Mouse (Mus musculus): Measurements from ENCODE around the gene Dmrt1. TPM values are rescaled to one million over a fixed set of nuclear protein-coding genes. Genes with fewer than 3 reads are reported as not detected.

Gene Dmrt1
- polyA plus RNA-seq, 1 experiment = 15.1 TPM

- Histone ChIP-seq H3K4me3 (ENCODE audit: low read depth, low read length) (no peak overlapping the region), H3K27me3 (ENCODE audit: control insufficient read depth, insufficient read depth, low read length, poor library complexity, severe bottlenecking) (no peaks in the 10 kb centered on the region), H3K9me3 (replicated peaks; ENCODE audit: control insufficient read depth, insufficient read depth, low read length, poor library complexity, severe bottlenecking) (no peaks in the 10 kb centered on the region), H3K9ac (ENCODE audit: low read depth, poor library complexity, severe bottlenecking) (no peak overlapping the region), H3K36me3 (ENCODE audit: control insufficient read depth, insufficient read depth, low read length, poor library complexity, severe bottlenecking) (no peaks in the 10 kb centered on the region), H3K4me1 (ENCODE audit: control insufficient read depth, insufficient read depth, low read length) (peaks cover 5% of the 10 kb centered on the region), H3K27ac (ENCODE audit: insufficient read depth, low read length) (peak overlapping the region; percentile 51)
- TF ChIP-seq EP300 (IDR thresholded peaks at IDR 0.05; ENCODE audit: insufficient read depth, low read depth, low read length) = peak; percentile 95
- no peak for TF ChIP-seq CTCF (IDR thresholded peaks at IDR 0.05; ENCODE audit: low read depth, low read length)
- no peak for TF ChIP-seq POLR2A (IDR thresholded peaks at IDR 0.05; ENCODE audit: insufficient read depth, low read length)
Observed at GRCm38 (mm10) chr19:25480820-25481219, 24.6 kb upstream of the Dmrt1 start.

GRCm38 (mm10) chr19:25486561-25486960 lies 18.9 kb upstream of the Dmrt1 start:
- TF ChIP-seq POLR2A (IDR thresholded peaks at IDR 0.05; ENCODE audit: insufficient read depth, low read length) = no peak
- peak; percentile 100 for TF ChIP-seq EP300 (IDR thresholded peaks at IDR 0.05; ENCODE audit: insufficient read depth, low read depth, low read length)
- TF ChIP-seq CTCF (IDR thresholded peaks at IDR 0.05; ENCODE audit: low read depth, low read length) = no peak
- H3K4me1 ChIP-seq (ENCODE audit: control insufficient read depth, insufficient read depth, low read length) = peaks cover 2% of the 10 kb centered on the region
- H3K4me3 ChIP-seq (ENCODE audit: low read depth, low read length) = peak overlapping the region; percentile 89
- no peaks in the 10 kb centered on the region for H3K27me3 ChIP-seq (ENCODE audit: control insufficient read depth, insufficient read depth, low read length, poor library complexity, severe bottlenecking)
- H3K9me3 ChIP-seq (replicated peaks; ENCODE audit: control insufficient read depth, insufficient read depth, low read length, poor library complexity, severe bottlenecking) = no peaks in the 10 kb centered on the region; the same call in 1 of the 2 replicates
- peak overlapping the region; percentile 64 for H3K9ac ChIP-seq (ENCODE audit: low read depth, poor library complexity, severe bottlenecking)
- peak overlapping the region; percentile 100 for H3K27ac ChIP-seq (ENCODE audit: insufficient read depth, low read length)
- no peaks in the 10 kb centered on the region for H3K36me3 ChIP-seq (ENCODE audit: control insufficient read depth, insufficient read depth, low read length, poor library complexity, severe bottlenecking)

GRCm38 (mm10) chr19:25487350-25487749 lies 18.1 kb upstream of the Dmrt1 start:
- Histone ChIP-seq H3K4me1 (ENCODE audit: control insufficient read depth, insufficient read depth, low read length) (peaks cover 6% of the 10 kb centered on the region), H3K9me3 (replicated peaks; ENCODE audit: control insufficient read depth, insufficient read depth, low read length, poor library complexity, severe bottlenecking) (no peaks in the 10 kb centered on the region; the same call in 1 of the 2 replicates), H3K9ac (ENCODE audit: low read depth, poor library complexity, severe bottlenecking) (peak overlapping the region; percentile 66), H3K36me3 (ENCODE audit: control insufficient read depth, insufficient read depth, low read length, poor library complexity, severe bottlenecking) (no peaks in the 10 kb centered on the region), H3K4me3 (ENCODE audit: low read depth, low read length) (peak overlapping the region; percentile 89), H3K27ac (ENCODE audit: insufficient read depth, low read length) (peak overlapping the region; percentile 100), H3K27me3 (ENCODE audit: control insufficient read depth, insufficient read depth, low read length, poor library complexity, severe bottlenecking) (no peaks in the 10 kb centered on the region)
- TF ChIP-seq CTCF (IDR thresholded peaks at IDR 0.05; ENCODE audit: low read depth, low read length) (no peak), POLR2A (IDR thresholded peaks at IDR 0.05; ENCODE audit: insufficient read depth, low read length) (peak; percentile 26), EP300 (IDR thresholded peaks at IDR 0.05; ENCODE audit: insufficient read depth, low read depth, low read length) (peak; percentile 99)

GRCm38 (mm10) chr19:25488546-25488945 lies 16.9 kb upstream of the Dmrt1 start:
- no peaks in the 10 kb centered on the region for H3K36me3 ChIP-seq (ENCODE audit: control insufficient read depth, insufficient read depth, low read length, poor library complexity, severe bottlenecking)
- no peak overlapping the region for H3K4me3 ChIP-seq (ENCODE audit: low read depth, low read length)
- H3K9me3 ChIP-seq (replicated peaks; ENCODE audit: control insufficient read depth, insufficient read depth, low read length, poor library complexity, severe bottlenecking) = no peaks in the 10 kb centered on the region; the same call in 1 of the 2 replicates
- H3K27ac ChIP-seq (ENCODE audit: insufficient read depth, low read length) = peak overlapping the region; percentile 100
- H3K9ac ChIP-seq (ENCODE audit: low read depth, poor library complexity, severe bottlenecking) = peak overlapping the region; percentile 66
- peaks cover 6% of the 10 kb centered on the region for H3K4me1 ChIP-seq (ENCODE audit: control insufficient read depth, insufficient read depth, low read length)
- no peaks in the 10 kb centered on the region for H3K27me3 ChIP-seq (ENCODE audit: control insufficient read depth, insufficient read depth, low read length, poor library complexity, severe bottlenecking)
- TF ChIP-seq EP300 (IDR thresholded peaks at IDR 0.05; ENCODE audit: insufficient read depth, low read depth, low read length) = peak; percentile 100
- TF ChIP-seq CTCF (IDR thresholded peaks at IDR 0.05; ENCODE audit: low read depth, low read length) = no peak

GRCm38 (mm10) chr19:25489546-25489945 lies 15.9 kb upstream of the Dmrt1 start:
- Histone ChIP-seq H3K9me3 (replicated peaks; ENCODE audit: control insufficient read depth, insufficient read depth, low read length, poor library complexity, severe bottlenecking) (no peaks in the 10 kb centered on the region; the same call in 1 of the 2 replicates), H3K27me3 (ENCODE audit: control insufficient read depth, insufficient read depth, low read length, poor library complexity, severe bottlenecking) (no peaks in the 10 kb centered on the region), H3K9ac (ENCODE audit: low read depth, poor library complexity, severe bottlenecking) (no peak overlapping the region), H3K36me3 (ENCODE audit: control insufficient read depth, insufficient read depth, low read length, poor library complexity, severe bottlenecking) (no peaks in the 10 kb centered on the region), H3K4me1 (ENCODE audit: control insufficient read depth, insufficient read depth, low read length) (peaks cover 6% of the 10 kb centered on the region), H3K27ac (ENCODE audit: insufficient read depth, low read length) (peak overlapping the region; percentile 99), H3K4me3 (ENCODE audit: low read depth, low read length) (no peak overlapping the region)
- TF ChIP-seq EP300 (IDR thresholded peaks at IDR 0.05; ENCODE audit: insufficient read depth, low read depth, low read length) (0 out of 2 replicates have a peak, but pooled peaks have one; percentile 24), POLR2A (IDR thresholded peaks at IDR 0.05; ENCODE audit: insufficient read depth, low read length) (no peak), CTCF (IDR thresholded peaks at IDR 0.05; ENCODE audit: low read depth, low read length) (no peak)

- no peaks in the 10 kb centered on the region for H3K4me1 ChIP-seq (ENCODE audit: control insufficient read depth, insufficient read depth, low read length)
- no peaks in the 10 kb centered on the region for H3K27me3 ChIP-seq (ENCODE audit: control insufficient read depth, insufficient read depth, low read length, poor library complexity, severe bottlenecking)
- no peak overlapping the region for H3K9ac ChIP-seq (ENCODE audit: low read depth, poor library complexity, severe bottlenecking)
- H3K9me3 ChIP-seq (replicated peaks; ENCODE audit: control insufficient read depth, insufficient read depth, low read length, poor library complexity, severe bottlenecking) = no peaks in the 10 kb centered on the region
- no peak overlapping the region for H3K4me3 ChIP-seq (ENCODE audit: low read depth, low read length)
- no peak for TF ChIP-seq CTCF (IDR thresholded peaks at IDR 0.05; ENCODE audit: low read depth, low read length)
- TF ChIP-seq EP300 (IDR thresholded peaks at IDR 0.05; ENCODE audit: insufficient read depth, low read depth, low read length) = no peak
- H3K36me3 ChIP-seq (ENCODE audit: control insufficient read depth, insufficient read depth, low read length, poor library complexity, severe bottlenecking) = no peaks in the 10 kb centered on the region
- H3K27ac ChIP-seq (ENCODE audit: insufficient read depth, low read length) = no peak overlapping the region
Observed at GRCm38 (mm10) chr19:25497434-25497833, 8.0 kb upstream of the Dmrt1 start.
